Mouse (Mus musculus): ENCODE data around the gene Gm5426. TPM values are rescaled to one million over a fixed set of nuclear protein-coding genes. Genes with fewer than 3 reads are reported as not detected.
"Not testable (repeated sequence)": the region's sequence is repeated elsewhere in the genome, so short reads cannot be mapped to it uniquely, and the experiment has no call there.

Gm5426 gene
- total RNA-seq (2017): not detected in 3 replicates

- ATAC-seq (replicated peaks; ENCODE audit: insufficient number of reproducible peaks, low FRiP score, low TSS enrichment, poor library complexity, severe bottlenecking): not testable (repeated sequence)
These were observed at the start of gene Gm5426 for GRCm38 (mm10) chr10:96136451-96136850. Gene Gm5426 (plus strand): TSS chr10:96136603.

GRCm38 (mm10) chr10:96089744-96090143 lies 46.7 kb upstream of the Gm5426 start:
- no peak for ATAC-seq (replicated peaks; ENCODE audit: insufficient number of reproducible peaks, low FRiP score, low TSS enrichment, poor library complexity, severe bottlenecking)

DNA sequence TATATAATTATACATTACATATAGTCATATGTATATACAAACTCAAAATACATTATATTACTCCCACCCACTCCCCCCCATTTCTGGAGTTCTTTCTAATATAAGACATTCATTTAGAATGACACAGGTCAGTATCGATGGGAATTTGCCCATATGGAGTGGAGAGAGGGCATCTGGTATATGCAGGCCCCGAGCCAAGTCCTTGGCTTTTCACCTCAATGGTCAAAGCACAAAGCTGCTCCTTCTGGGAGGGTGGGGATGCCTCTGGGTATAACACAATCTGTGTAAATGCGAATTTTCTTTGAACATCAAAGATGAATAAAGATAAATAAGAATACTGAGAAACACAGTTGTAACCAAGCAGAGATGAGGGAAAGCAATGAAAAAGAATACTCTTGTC lies 46.0 kb upstream of the Gm5426 start:
- no peak for ATAC-seq (replicated peaks; ENCODE audit: insufficient number of reproducible peaks, low FRiP score, low TSS enrichment, poor library complexity, severe bottlenecking)

DNA sequence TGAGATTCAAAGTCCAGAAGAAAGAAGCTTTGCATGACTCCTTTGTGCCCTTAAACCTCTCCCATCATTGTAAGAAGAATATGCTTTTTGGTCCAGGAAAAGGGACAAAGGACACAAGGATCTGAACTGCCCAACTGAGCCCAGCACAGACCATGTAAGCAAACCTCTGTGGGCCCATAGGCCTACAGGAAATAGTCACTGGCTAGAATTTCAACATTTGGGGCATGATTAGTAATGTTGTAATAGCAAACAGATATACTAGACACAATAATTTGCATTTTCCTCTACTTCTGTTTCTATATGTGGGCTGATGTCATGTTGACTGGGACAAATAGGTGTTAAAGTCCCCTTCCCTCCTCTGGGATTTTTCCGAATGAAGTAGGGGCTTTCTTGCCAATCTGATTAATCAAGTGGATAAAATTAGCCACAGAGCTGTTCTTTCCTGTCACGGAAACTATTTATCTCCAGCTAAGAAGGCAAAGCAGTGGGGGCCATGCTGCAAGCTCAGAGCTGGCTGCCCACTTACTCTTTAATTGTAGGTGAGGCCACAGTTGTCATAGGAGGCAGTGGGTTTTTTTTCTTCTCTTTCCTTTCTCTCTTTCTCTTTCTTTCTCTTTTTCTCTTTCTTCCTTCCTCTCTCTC lies 42.4 kb upstream of the Gm5426 start:
- no peak for ATAC-seq (replicated peaks; ENCODE audit: insufficient number of reproducible peaks, low FRiP score, low TSS enrichment, poor library complexity, severe bottlenecking)

GRCm38 (mm10) chr10:96094559-96094958 lies 41.8 kb upstream of the Gm5426 start:
- ATAC-seq (replicated peaks; ENCODE audit: insufficient number of reproducible peaks, low FRiP score, low TSS enrichment, poor library complexity, severe bottlenecking): no peak

DNA sequence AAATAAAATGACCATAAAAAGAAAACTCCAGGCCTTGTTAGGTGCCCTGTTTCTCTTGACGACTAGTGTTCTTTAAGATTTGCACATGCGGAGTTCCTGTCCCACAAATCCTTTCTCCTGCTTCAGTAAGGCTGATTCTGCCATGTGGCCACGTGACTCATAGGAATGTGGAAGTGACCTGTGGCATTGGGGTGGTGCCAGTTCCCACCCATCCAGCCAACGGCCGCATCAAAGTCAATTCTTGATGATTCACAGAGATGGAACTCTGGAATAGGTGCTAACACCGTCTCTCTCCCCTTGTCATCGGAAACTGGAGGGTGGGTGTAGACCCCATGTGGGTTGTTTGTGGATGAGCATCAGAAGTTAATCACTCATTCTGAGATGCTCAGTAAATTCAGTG lies 39.7 kb upstream of the Gm5426 start:
- no peak for ATAC-seq (replicated peaks; ENCODE audit: insufficient number of reproducible peaks, low FRiP score, low TSS enrichment, poor library complexity, severe bottlenecking)

GRCm38 (mm10) chr10:96101035-96101434 lies 35.4 kb upstream of the Gm5426 start:
- no peak for ATAC-seq (replicated peaks; ENCODE audit: insufficient number of reproducible peaks, low FRiP score, low TSS enrichment, poor library complexity, severe bottlenecking)

DNA sequence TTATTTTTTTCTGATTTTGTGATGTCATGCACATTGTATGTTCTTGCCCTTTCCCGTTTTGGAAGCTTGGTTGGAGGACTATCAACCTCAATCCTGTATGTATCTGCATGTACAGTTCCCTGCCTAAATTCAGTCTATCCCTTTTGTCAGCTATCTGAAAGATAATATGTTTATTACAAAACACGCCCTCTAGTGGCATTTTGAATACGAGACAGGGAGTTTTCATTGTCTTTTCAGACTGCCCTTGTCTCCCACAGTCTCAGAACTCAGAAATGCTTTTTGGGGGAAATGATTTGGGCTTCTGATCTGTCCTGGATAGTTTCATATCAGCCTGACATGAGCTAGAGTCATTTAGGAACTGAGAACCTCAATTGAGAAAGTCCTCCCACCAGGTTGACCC lies 32.2 kb upstream of the Gm5426 start:
- ATAC-seq (replicated peaks; ENCODE audit: insufficient number of reproducible peaks, low FRiP score, low TSS enrichment, poor library complexity, severe bottlenecking): no peak

DNA sequence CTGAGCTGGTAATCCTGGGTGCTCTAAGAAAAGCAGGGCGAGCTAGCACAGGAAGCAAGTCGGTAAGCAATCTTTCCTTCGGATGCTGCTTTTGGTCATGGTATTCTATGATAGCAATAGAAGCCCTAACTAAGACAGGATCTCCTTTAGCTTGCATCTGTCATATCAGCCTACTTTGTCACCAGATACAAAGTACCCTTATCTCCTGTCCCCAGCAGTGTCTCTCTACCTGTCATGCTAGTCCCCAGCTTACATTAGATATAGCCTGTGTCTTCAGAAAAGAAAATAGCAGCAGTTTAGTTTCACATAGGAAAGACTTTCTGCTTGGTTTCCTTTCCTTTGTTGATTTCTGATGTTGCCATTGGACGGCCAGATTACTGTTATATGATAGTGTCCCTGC lies 31.8 kb upstream of the Gm5426 start:
- ATAC-seq (replicated peaks; ENCODE audit: insufficient number of reproducible peaks, low FRiP score, low TSS enrichment, poor library complexity, severe bottlenecking): no peak

- no peak for ATAC-seq (replicated peaks; ENCODE audit: insufficient number of reproducible peaks, low FRiP score, low TSS enrichment, poor library complexity, severe bottlenecking)
These were observed 31.3 kb upstream of the Gm5426 start for GRCm38 (mm10) chr10:96105124-96105523.

DNA sequence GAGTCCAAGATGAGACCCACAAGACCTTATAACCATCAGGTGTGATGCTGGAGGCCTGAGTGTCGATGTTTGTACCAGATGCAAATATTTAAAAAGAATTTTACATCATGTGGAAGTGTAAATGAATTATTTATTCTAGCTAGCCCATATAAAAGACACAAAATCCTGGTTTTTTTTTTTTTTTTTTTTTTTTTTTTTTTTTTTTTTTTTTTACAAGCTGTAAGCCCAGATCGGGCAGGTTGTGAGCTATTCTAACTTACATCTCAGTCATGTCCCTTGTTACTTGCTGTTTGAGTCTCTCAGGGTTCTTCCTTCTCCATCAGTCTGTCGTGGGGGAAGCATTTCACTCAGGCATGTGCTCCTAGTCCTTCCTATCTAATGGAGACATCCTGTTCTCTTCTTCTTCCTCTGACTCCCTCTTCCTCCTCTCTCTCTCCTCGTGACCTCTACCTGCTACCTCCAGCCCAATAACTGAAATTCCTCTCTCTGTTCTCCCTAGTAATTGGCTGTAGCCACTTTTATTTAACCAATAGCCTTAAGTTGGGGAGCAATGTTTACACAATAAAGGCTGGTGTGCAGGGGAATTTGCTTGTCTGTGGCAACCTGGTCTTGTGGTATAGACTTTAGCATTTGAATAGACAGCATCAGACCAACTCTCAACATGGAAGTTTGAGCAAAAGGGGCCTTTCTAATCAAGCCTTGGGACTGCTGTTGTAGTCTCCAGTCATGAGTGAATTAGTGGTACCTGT lies 29.3 kb upstream of the Gm5426 start:
- ATAC-seq (replicated peaks; ENCODE audit: insufficient number of reproducible peaks, low FRiP score, low TSS enrichment, poor library complexity, severe bottlenecking): no peak

- no peak for ATAC-seq (replicated peaks; ENCODE audit: insufficient number of reproducible peaks, low FRiP score, low TSS enrichment, poor library complexity, severe bottlenecking)
These were observed 28.6 kb upstream of the Gm5426 start for GRCm38 (mm10) chr10:96107825-96108224.

DNA sequence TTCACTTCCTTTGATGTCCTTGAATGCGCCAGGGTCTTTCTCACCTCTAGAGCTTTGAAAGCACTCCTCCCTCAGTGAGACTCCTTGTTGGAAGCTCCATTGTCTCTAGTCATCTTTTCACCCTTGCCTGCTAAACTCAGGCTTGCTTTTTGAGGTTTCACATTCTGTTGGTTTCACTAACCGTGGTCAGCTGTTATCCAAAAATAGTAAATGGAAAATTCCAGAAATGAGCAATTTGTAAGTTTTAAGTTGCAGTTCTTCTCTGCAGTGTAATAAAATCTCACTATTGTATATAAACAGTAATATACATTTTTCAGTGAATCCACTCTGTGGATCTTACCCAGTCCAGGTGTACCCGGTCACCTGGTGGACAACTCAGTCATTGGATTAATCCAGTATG lies 21.1 kb upstream of the Gm5426 start:
- ATAC-seq (replicated peaks; ENCODE audit: insufficient number of reproducible peaks, low FRiP score, low TSS enrichment, poor library complexity, severe bottlenecking): no peak

GRCm38 (mm10) chr10:96120821-96121220 lies 15.6 kb upstream of the Gm5426 start:
- ATAC-seq (replicated peaks; ENCODE audit: insufficient number of reproducible peaks, low FRiP score, low TSS enrichment, poor library complexity, severe bottlenecking): no peak

DNA sequence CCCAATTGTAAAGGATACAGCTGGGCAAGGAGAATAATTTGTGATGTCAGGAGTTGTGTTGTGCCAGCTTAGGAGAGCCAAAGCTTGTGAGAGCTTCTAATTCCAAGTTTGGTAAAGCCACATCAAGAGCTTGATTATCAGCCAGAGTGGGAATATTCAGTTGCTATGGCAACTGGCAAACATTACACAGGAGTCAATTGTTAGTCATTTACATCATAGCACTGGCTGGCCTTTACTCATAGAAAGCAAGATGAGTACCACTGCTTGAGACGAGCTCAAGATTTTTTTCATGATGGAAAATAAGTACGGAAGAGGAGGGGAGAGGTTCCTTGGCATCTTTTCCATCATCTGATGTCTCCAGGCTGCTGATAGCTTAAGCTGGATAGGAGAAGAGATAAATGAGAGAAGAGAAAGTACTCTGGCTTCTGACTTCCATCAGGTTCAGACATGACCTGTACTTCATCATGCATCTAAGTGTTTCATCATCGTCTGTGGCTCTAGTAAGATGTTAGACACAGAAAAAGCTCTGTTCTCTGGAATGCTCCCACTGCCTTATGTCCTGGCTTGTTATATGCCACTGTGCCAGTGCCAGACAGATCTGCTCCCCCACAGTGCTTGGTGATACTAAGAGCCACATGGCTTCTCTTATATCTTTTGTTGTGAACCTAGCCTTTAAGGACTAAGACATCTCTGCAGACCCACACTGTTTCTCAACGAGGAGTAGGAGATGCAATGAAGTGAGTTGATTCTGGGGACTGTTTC lies 15.0 kb upstream of the Gm5426 start:
- no peak for ATAC-seq (replicated peaks; ENCODE audit: insufficient number of reproducible peaks, low FRiP score, low TSS enrichment, poor library complexity, severe bottlenecking)

DNA sequence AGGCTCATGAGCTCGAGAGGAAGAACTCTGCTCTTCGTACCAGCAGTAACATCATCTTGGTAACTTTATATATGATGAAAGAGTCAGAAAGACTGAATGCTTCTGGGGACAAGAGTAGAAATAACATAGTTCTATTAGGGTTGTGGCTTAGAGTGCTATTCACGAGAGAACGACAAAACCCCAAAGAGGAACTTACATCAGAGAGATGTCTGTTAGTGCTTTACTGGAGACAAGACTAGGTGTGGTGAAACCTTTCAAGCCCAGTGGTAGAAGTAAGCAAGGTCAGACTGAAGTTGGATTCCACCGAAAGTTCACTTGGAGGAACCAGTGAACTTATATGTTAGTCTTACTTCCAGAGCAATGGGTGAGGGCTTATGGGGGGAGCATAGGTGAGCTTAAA lies 12.5 kb upstream of the Gm5426 start:
- peak; percentile 77 for ATAC-seq (replicated peaks; ENCODE audit: insufficient number of reproducible peaks, low FRiP score, low TSS enrichment, poor library complexity, severe bottlenecking)

GRCm38 (mm10) chr10:96124290-96124689 lies 12.1 kb upstream of the Gm5426 start:
- ATAC-seq (replicated peaks; ENCODE audit: insufficient number of reproducible peaks, low FRiP score, low TSS enrichment, poor library complexity, severe bottlenecking): no peak

DNA sequence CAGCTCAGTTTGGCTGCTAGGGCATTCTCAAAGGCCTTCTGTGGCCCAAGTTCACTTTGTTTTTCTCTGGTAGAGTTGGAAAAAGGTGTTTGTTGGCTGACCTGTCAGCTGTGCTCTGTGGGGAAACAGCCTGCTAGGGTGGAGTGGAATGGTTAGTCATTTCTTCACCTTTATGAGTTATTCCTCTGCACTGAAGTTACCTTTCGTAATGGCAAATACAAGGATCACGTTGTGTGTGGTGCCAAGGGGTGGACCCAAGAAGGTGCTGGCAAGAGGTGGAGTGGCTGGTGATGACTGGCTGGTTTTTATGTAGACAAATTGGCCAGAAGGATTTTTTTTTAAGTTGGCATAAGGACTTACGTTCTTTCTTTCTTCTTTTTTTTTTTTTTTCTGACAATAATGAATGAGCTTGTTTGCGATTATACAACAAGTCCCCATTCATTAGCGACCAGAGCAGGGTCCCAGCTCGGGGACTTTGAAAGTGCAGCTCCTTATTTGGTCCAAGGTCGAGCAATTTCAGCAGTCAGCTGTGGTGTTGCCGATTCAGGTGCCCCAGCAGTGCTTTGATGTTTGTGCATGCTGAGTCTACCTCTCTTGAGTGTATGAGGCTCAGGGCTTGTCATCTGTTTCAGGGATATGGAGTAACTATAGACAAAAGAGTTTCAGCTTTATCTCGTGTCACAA lies 10.5 kb upstream of the Gm5426 start:
- no peak for ATAC-seq (replicated peaks; ENCODE audit: insufficient number of reproducible peaks, low FRiP score, low TSS enrichment, poor library complexity, severe bottlenecking)

- ATAC-seq (replicated peaks; ENCODE audit: insufficient number of reproducible peaks, low FRiP score, low TSS enrichment, poor library complexity, severe bottlenecking): no peak
These were observed 7.2 kb upstream of the Gm5426 start for GRCm38 (mm10) chr10:96129213-96129612.

All from monocyte, adult 5-6 weeks (primary cell).